Mouse (Mus musculus) left cerebral cortex, postnatal 4 days (tissue): ENCODE measurements around the gene Kazn. TPM values are rescaled to one million over a fixed set of nuclear protein-coding genes. Genes with fewer than 3 reads are reported as not detected.

Experiments used
- DNase-seq: peaks from one replicate; pipeline ENCODE4 v3.0.0-alpha.2; 2022
- intact Hi-C: fragments of 180-260 bp; cut with DNase I; formaldehyde crosslinking; loops from one replicate; pipeline ENCODE4 v1.15.1; 2025
- total RNA-seq, 2 experiments: library from RNA; stranded (reverse); gene quantifications; 2 replicates each; pipeline ENCODE4 v1.2.3; 2021

Gene Kazn
- total RNA-seq, 2 experiments from 2014 or later, result 68.9 to 70.4 TPM

- DNase-seq, result no peak
- intact Hi-C loops, result loop anchor here (5.0 kb wide), 1 partner anchor 92 kb away; no protein-coding TSS in a partner anchor
Observed at GRCm38 (mm10) chr4:142244641-142245040, 5.4 kb upstream of the Kazn start.

GRCm38 (mm10) chr4:142242750-142243383, 3.7 kb upstream of the Kazn start:
- DNase-seq, result no peak
- intact Hi-C loops, result no loop called here

GRCm38 (mm10) chr4:142242164-142242563, 3.0 kb upstream of the Kazn start:
- no peak for DNase-seq
- intact Hi-C loops, result no loop called here

- intact Hi-C loops, result no loop called here
- DNase-seq, result no peak
Observed at GRCm38 (mm10) chr4:142240874-142241273, 1.7 kb upstream of the Kazn start.

- DNase-seq, result peak; percentile 41
- intact Hi-C loops, result no loop called here
Observed at GRCm38 (mm10) chr4:142238486-142239239, 538 bp downstream of the Kazn start.

GRCm38 (mm10) chr4:142238041-142238440, 1.2 kb downstream of the Kazn start:
- intact Hi-C loops, result no loop called here
- no peak for DNase-seq

- no peak for DNase-seq
- intact Hi-C loops, result no loop called here
Observed at GRCm38 (mm10) chr4:142236681-142237080, 2.5 kb downstream of the Kazn start.

GRCm38 (mm10) chr4:142235426-142235825, 3.8 kb downstream of the Kazn start:
- intact Hi-C loops, result no loop called here
- no peak for DNase-seq

GRCm38 (mm10) chr4:142234828-142235227, 4.4 kb downstream of the Kazn start:
- intact Hi-C loops, result no loop called here
- DNase-seq, result no peak

GRCm38 (mm10) chr4:142228821-142229575, 10.2 kb downstream of the Kazn start:
- intact Hi-C loops, result no loop called here
- DNase-seq, result no peak

GRCm38 (mm10) chr4:142223898-142224645, 15.1 kb downstream of the Kazn start:
- intact Hi-C loops, result no loop called here

GRCm38 (mm10) chr4:142222385-142222784, 16.8 kb downstream of the Kazn start:
- intact Hi-C loops, result no loop called here
- no peak for DNase-seq

More at GRCm38 (mm10) chr4:142223898-142224645, 15.1 kb downstream of the Kazn start:
- DNase-seq, result no peak

- intact Hi-C loops, result no loop called here
Observed at GRCm38 (mm10) chr4:142221757-142222072, 17.5 kb downstream of the Kazn start.

GRCm38 (mm10) chr4:142221025-142221756, 18.0 kb downstream of the Kazn start:
- DNase-seq, result peak; percentile 29
- intact Hi-C loops, result no loop called here

More at GRCm38 (mm10) chr4:142221757-142222072, 17.5 kb downstream of the Kazn start:
- no peak for DNase-seq

- intact Hi-C loops, result no loop called here
- DNase-seq, result no peak
Observed at GRCm38 (mm10) chr4:142218997-142219396, 20.2 kb downstream of the Kazn start.

GRCm38 (mm10) chr4:142217048-142217447, 22.2 kb downstream of the Kazn start:
- intact Hi-C loops, result no loop called here
- no peak for DNase-seq

GRCm38 (mm10) chr4:142215760-142216159, 23.4 kb downstream of the Kazn start:
- intact Hi-C loops, result no loop called here
- DNase-seq, result no peak

GRCm38 (mm10) chr4:142214532-142214931, 24.7 kb downstream of the Kazn start:
- peak; percentile 34 for DNase-seq
- intact Hi-C loops, result no loop called here

GRCm38 (mm10) chr4:142212425-142212824, 26.8 kb downstream of the Kazn start:
- DNase-seq, result no peak
- intact Hi-C loops, result no loop called here

GRCm38 (mm10) chr4:142209884-142210283, 29.3 kb downstream of the Kazn start:
- DNase-seq, result no peak
- intact Hi-C loops, result no loop called here
